Mouse (Mus musculus): ENCODE data around the gene Rai1. TPM values are rescaled to one million over a fixed set of nuclear protein-coding genes. Genes with fewer than 3 reads are reported as not detected.

Gene Rai1
- polyA plus RNA-seq, 1 experiment: 24.9 TPM

DNA sequence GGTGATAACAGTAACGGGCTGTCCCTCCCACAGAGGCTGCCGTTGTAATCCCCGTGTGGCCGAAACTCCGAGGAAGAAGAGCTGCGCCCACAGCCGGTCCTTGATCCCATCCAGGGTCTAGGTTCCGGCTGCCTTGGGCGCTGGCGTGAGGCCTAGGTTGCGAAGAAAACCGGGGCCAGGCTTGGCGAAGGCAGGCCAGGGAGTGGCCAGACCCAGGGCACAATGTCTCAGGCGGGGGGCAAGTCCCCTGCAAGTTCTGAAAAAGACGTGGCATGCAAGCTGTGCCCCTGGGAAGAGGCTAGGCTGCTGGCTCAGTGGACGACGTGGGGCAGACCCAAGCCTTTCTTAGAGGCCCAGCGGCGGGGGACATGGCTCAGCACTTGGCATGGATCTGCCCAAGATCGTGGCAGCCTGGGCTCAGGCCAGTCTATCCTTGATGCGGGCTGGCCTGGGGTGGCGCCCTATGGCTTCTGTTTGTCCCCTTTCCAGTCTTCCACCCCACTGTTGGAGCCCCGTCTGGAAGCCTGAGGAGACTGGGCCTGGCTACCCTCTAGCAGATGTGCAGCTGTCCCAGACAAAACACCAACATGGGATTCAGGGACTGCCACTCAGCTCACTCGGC is 93.3 kb downstream of the Rai1 start:
- Histone ChIP-seq H3K79me3 (ENCODE audit: low read depth) (no peaks in the 10 kb centered on the region), H3K36me3 (ENCODE audit: control insufficient read depth, insufficient read depth) (peaks cover 47% of the 10 kb centered on the region), H3K79me2 (ENCODE audit: control insufficient read depth, insufficient read depth) (no peaks in the 10 kb centered on the region), H3K4me3 (ENCODE audit: insufficient read depth, poor library complexity, severe bottlenecking) (no peak overlapping the region), H3K27me3 (ENCODE audit: control insufficient read depth, insufficient read depth, insufficient read length) (no peaks in the 10 kb centered on the region), H3ac (ENCODE audit: control insufficient read depth, insufficient read length, low read depth) (no peak overlapping the region)
- TF ChIP-seq USF1 (IDR thresholded peaks at IDR 0.05; ENCODE audit: low read depth): no peak
- TF ChIP-seq CTCF (IDR thresholded peaks at IDR 0.05; ENCODE audit: control insufficient read depth, insufficient read depth, insufficient read length): no peak
- no peak for TF ChIP-seq CEBPB (IDR thresholded peaks at IDR 0.05; ENCODE audit: low read depth)
- no peak for TF ChIP-seq MYOD1 (IDR thresholded peaks at IDR 0.05; ENCODE audit: control insufficient read depth, insufficient read length, low read depth)

DNA sequence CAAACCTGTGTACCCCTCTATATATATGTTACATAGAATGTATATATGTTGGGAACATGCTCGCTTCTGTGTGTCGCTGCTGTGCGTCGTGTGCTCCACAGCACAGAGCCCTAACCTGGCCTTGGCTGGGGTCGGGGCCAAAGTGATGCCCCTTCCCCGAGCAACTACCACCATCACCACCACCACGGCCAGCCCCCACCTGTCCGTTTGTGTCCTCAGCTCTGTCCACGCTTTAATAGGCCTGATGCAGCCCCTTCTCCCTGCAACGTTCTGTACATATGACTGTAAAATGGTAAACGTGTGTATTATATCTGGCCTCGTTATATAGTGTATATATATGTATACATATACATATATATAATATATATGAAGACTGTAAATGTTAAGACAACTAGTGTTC is 93.8 kb downstream of the Rai1 start:
- Histone ChIP-seq H3K79me2 (ENCODE audit: control insufficient read depth, insufficient read depth) (no peaks in the 10 kb centered on the region), H3K27me3 (ENCODE audit: control insufficient read depth, insufficient read depth, insufficient read length) (no peaks in the 10 kb centered on the region), H3ac (ENCODE audit: control insufficient read depth, insufficient read length, low read depth) (no peak overlapping the region), H3K4me3 (ENCODE audit: insufficient read depth, poor library complexity, severe bottlenecking) (no peak overlapping the region), H3K36me3 (ENCODE audit: control insufficient read depth, insufficient read depth) (peaks cover 52% of the 10 kb centered on the region), H3K79me3 (ENCODE audit: low read depth) (no peaks in the 10 kb centered on the region)
- TF ChIP-seq MAX (IDR thresholded peaks at IDR 0.05): no peak

DNA sequence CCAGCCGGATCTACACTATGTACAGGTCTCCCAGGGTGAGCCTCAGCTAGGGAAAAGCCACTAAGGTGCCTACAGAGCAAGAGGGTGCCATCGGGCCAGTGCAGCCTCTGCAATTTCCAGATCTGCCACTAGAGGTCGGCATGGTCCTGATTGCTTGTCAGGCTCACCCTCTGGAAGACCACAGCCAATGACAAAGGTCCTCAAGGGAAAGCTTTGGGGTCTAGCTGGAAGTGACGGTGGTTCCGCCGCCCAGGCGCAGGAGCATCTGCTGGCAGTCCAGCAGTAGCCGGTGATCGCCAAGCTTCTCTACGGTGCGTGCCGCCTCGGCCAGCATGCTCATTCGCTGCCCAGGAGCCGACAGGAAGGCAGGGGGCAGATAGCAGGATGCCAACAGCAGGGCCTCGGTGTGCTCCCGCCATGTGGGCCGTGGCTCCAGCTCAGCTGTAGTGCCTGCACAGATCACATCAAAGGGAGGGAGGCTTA is 94.9 kb downstream of the Rai1 start:
- TF ChIP-seq MYOG (IDR thresholded peaks at IDR 0.05; ENCODE audit: control insufficient read depth, extremely low read depth, insufficient read length) (no peak), FOSL1 (IDR thresholded peaks at IDR 0.05; ENCODE audit: insufficient read depth, low read length, poor library complexity, severe bottlenecking) (no peak), MAX (IDR thresholded peaks at IDR 0.05) (no peak), MYOD1 (IDR thresholded peaks at IDR 0.05; ENCODE audit: control insufficient read depth, insufficient read length, low read depth) (no peak), CTCF (IDR thresholded peaks at IDR 0.05; ENCODE audit: control insufficient read depth, insufficient read depth, insufficient read length) (peak; percentile 86), CEBPB (IDR thresholded peaks at IDR 0.05; ENCODE audit: low read depth) (no peak)
- Histone ChIP-seq H3K36me3 (ENCODE audit: control insufficient read depth, insufficient read depth) (peaks cover 62% of the 10 kb centered on the region), H3K79me3 (ENCODE audit: low read depth) (no peaks in the 10 kb centered on the region), H3ac (ENCODE audit: control insufficient read depth, insufficient read length, low read depth) (no peak overlapping the region), H3K27me3 (ENCODE audit: control insufficient read depth, insufficient read depth, insufficient read length) (no peaks in the 10 kb centered on the region), H3K79me2 (ENCODE audit: control insufficient read depth, insufficient read depth) (no peaks in the 10 kb centered on the region), H3K4me3 (ENCODE audit: insufficient read depth, poor library complexity, severe bottlenecking) (no peak overlapping the region)

DNA sequence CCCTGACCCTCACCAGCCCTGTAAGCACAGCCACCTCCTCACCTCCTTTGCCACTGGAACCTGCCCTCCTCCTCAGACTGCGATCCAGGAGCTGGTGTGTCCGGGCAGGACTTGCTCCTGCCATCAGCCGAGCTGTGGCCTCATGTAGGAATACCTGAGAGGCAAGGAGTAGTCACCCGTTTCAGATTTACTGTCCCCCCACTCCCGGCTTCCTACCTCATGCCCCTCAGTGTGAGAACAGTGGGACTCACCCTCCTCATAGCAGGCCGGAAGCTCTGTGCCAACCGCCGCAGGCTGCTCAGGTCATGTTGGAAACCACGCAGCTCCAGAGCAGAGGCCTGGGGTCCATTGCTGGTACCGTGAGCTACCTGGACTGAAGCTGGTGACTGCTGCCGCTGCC is 95.6 kb downstream of the Rai1 start:
- peaks cover 65% of the 10 kb centered on the region for H3K36me3 ChIP-seq (ENCODE audit: control insufficient read depth, insufficient read depth)
- H3K79me3 ChIP-seq (ENCODE audit: low read depth): no peaks in the 10 kb centered on the region
- H3K79me2 ChIP-seq (ENCODE audit: control insufficient read depth, insufficient read depth): no peaks in the 10 kb centered on the region
- H3K27me3 ChIP-seq (ENCODE audit: control insufficient read depth, insufficient read depth, insufficient read length): no peaks in the 10 kb centered on the region
- H3K4me3 ChIP-seq (ENCODE audit: insufficient read depth, poor library complexity, severe bottlenecking): no peak overlapping the region
- no peak overlapping the region for H3ac ChIP-seq (ENCODE audit: control insufficient read depth, insufficient read length, low read depth)
- TF ChIP-seq CEBPB (IDR thresholded peaks at IDR 0.05; ENCODE audit: low read depth) (no peak), MAX (IDR thresholded peaks at IDR 0.05) (no peak), MYOG (IDR thresholded peaks at IDR 0.05; ENCODE audit: control insufficient read depth, extremely low read depth, insufficient read length) (no peak), MYOD1 (IDR thresholded peaks at IDR 0.05; ENCODE audit: control insufficient read depth, insufficient read length, low read depth) (no peak), USF1 (IDR thresholded peaks at IDR 0.05; ENCODE audit: low read depth) (no peak), CTCF (IDR thresholded peaks at IDR 0.05; ENCODE audit: control insufficient read depth, insufficient read depth, insufficient read length) (no peak), FOSL1 (IDR thresholded peaks at IDR 0.05; ENCODE audit: insufficient read depth, low read length, poor library complexity, severe bottlenecking) (no peak)

DNA sequence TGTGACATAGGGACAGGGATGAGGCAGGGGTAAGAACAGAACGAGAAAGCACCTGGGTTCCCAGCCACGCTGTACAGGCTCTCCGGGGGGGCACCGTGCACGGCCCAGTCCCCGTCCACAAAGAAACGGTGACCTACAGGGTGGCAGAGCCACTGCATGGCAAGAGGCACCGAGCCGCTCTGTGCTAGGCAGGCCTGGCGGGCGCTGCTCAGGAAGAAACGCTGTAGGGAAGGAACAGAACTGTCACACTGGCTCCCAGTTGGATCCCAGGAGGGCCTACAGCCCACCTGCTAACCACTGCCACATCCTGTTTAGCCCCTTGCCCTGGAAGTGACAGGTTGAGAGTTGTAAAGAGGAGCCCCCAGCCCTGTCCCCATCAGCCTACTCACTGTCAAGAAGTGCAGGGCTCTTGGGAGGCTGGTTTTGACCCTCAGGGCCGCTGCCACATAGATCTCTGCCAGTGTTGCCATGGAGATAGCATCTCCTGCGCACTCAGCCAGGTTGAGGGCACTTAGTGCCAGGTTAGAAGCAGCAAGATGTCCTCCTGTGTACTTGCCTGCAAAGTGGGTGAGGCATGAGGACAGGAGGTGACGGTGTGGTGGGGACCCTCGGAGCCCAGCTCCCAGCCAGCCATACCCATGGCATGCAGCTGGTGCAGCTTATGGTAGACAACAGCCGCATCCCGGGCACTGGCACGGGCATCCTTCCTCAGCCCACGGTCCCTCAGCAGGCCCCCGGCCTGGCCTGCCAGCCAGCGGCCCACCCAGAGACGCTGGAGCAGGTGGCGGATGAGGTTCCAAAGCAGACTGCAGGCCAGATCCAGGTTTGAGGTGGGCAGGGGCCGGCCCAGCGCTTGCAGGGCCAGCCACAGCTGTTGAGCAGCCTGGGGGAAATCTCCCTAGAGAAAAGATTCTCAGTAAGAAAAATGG is 98.2 kb downstream of the Rai1 start:
- Histone ChIP-seq H3K4me3 (ENCODE audit: insufficient read depth, poor library complexity, severe bottlenecking) (no peak overlapping the region), H3ac (ENCODE audit: control insufficient read depth, insufficient read length, low read depth) (no peak overlapping the region), H3K79me3 (ENCODE audit: low read depth) (peaks cover 10% of the 10 kb centered on the region), H3K36me3 (ENCODE audit: control insufficient read depth, insufficient read depth) (peaks cover 67% of the 10 kb centered on the region), H3K27me3 (ENCODE audit: control insufficient read depth, insufficient read depth, insufficient read length) (no peaks in the 10 kb centered on the region), H3K79me2 (ENCODE audit: control insufficient read depth, insufficient read depth) (peaks cover 21% of the 10 kb centered on the region)
- TF ChIP-seq MAX (IDR thresholded peaks at IDR 0.05) (no peak), MYOG (IDR thresholded peaks at IDR 0.05; ENCODE audit: control insufficient read depth, extremely low read depth, insufficient read length) (no peak), FOSL1 (IDR thresholded peaks at IDR 0.05; ENCODE audit: insufficient read depth, low read length, poor library complexity, severe bottlenecking) (no peak), USF1 (IDR thresholded peaks at IDR 0.05; ENCODE audit: low read depth) (no peak), MYOD1 (IDR thresholded peaks at IDR 0.05; ENCODE audit: control insufficient read depth, insufficient read length, low read depth) (no peak), CTCF (IDR thresholded peaks at IDR 0.05; ENCODE audit: control insufficient read depth, insufficient read depth, insufficient read length) (no peak), CEBPB (IDR thresholded peaks at IDR 0.05; ENCODE audit: low read depth) (no peak)
